Mouse (Mus musculus) v-Abl transformed pro-B cells (cell line): Measurements from ENCODE around the gene Dhx34.

ENCODE experiments used
- in situ Hi-C, 2 experiments: fragments of 400-800 bp; cut with MboI; formaldehyde crosslinking; loops; one replicate each; pipeline ENCODE4 v1.15.1; 2025; ENCODE audit not compliant: unreplicated experiment in 2 of 2

Gene Dhx34

GRCm38 (mm10) chr7:16173146-16173545 lies 48.7 kb downstream of the Dhx34 start:
- in situ Hi-C loops: no loop called here

- in situ Hi-C loops: no loop called here
Measured at GRCm38 (mm10) chr7:16172586-16173140, 49.2 kb downstream of the Dhx34 start.

- in situ Hi-C loops: no loop called here
Measured at GRCm38 (mm10) chr7:16172141-16172581, 49.7 kb downstream of the Dhx34 start.

GRCm38 (mm10) chr7:16162036-16162435 lies 59.8 kb downstream of the Dhx34 start:
- in situ Hi-C loops: no loop called here

GRCm38 (mm10) chr7:16161302-16161701 lies 60.5 kb downstream of the Dhx34 start:
- in situ Hi-C loops: no loop called here

GRCm38 (mm10) chr7:16160702-16161101 lies 61.1 kb downstream of the Dhx34 start:
- in situ Hi-C loops: no loop called here

- in situ Hi-C loops: no loop called here
Measured at GRCm38 (mm10) chr7:16158735-16159134, 63.1 kb downstream of the Dhx34 start.

- in situ Hi-C loops: no loop called here
Measured at GRCm38 (mm10) chr7:16156105-16156714, 65.6 kb downstream of the Dhx34 start.

GRCm38 (mm10) chr7:16155132-16155872 lies 66.5 kb downstream of the Dhx34 start:
- in situ Hi-C loops: no loop called here

GRCm38 (mm10) chr7:16153522-16153921 lies 68.3 kb downstream of the Dhx34 start:
- in situ Hi-C loops: loop anchor here (5.0 kb wide), 2 partner anchors 96 to 171 kb away; no protein-coding TSS in a partner anchor

GRCm38 (mm10) chr7:16150191-16151145 lies 71.4 kb downstream of the Dhx34 start:
- in situ Hi-C loops: loop anchor here (5.0 kb wide), 2 partner anchors 93 to 168 kb away; no protein-coding TSS in a partner anchor

- in situ Hi-C loops: loop anchor here in 1 of 2 experiments (5.0 kb wide), 1 partner anchor 92 kb away; no protein-coding TSS in a partner anchor
Measured at GRCm38 (mm10) chr7:16149241-16149640, 72.6 kb downstream of the Dhx34 start.

GRCm38 (mm10) chr7:16147643-16148042 lies 74.2 kb downstream of the Dhx34 start:
- in situ Hi-C loops: loop anchor here in 1 of 2 experiments (5.0 kb wide), 1 partner anchor 90 kb away; no protein-coding TSS in a partner anchor
